Mouse (Mus musculus) cerebellum, adult (tissue): Measurements from ENCODE around the gene Fem1a.

Source experiments
- ATAC-seq: cut with Nextera tagmentation; 2 replicates; pipeline ENCODE4 v1.9.2; 2017; ENCODE audit warnings: mild to moderate bottlenecking, moderate library complexity, mixed read lengths; ENCODE audit not compliant: insufficient number of reproducible peaks, low FRiP score, low TSS enrichment

Gene Fem1a

DNA sequence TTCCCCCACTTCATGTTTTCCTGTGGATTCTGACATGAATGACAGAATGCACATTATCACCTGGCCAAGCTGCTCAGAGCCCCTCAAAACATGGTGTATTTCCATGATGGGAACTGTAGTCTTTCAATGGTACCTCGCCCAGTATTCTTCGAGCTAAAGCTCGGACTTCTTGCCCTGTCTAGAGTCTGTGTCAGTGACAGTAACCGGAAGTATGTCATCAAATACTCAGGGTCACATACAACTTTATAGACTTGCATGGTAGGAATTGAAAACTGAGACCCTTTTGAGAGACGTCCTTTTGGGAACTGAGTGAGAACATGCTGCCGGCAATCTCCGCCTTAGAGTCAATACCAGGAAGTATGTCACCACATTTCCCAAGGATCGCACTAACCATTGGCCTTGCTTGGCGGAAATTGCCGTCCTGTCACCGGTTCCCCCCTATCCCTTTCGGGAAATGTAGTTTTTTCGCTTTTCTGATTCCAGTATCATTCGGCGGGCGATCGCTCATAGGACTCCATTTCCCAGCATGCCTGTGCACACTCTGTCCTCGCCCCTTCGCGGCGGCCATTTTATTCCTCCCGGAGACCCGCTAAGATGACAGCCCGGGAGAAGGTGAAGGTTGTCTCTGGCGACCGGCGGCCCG is at the start of gene Fem1a:
Gene Fem1a, plus strand, starts transcription at position 572 of the 643 bp plus-strand sequence.
- ATAC-seq: peak; percentile 86

DNA sequence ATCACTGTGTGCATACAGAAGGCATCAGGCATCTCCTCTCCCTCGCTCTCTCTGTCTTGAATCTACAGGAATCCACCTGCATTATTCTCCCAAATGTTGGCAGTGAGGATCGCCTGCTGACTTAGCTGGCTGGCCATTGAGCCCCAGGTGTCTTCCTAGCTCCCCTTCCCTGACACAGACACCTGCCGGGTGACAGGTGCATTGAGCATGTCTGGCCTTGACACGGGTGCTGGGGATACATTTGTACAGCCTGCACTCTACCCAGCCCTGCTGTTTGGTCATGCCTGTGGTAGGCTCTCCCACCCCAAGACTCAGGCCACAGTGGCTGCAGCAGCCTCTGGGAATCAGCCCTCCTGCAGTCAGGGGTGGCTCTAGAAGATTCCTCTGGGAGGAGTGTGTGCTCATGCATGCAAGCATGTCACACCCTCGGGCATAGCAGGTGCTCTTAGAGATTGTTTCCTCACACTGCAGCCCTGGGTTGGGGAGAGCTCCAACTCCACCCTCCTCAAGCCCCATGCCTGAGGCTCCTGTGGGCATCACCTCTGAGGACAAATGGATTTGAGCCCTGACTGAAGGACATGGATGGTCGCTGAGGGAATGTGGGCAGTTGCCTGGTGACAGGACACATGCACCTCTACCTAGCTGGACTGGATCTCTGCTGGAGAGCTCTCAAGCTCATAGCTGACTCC is 49.5 kb upstream of the Fem1a start:
- ATAC-seq: no peak

DNA sequence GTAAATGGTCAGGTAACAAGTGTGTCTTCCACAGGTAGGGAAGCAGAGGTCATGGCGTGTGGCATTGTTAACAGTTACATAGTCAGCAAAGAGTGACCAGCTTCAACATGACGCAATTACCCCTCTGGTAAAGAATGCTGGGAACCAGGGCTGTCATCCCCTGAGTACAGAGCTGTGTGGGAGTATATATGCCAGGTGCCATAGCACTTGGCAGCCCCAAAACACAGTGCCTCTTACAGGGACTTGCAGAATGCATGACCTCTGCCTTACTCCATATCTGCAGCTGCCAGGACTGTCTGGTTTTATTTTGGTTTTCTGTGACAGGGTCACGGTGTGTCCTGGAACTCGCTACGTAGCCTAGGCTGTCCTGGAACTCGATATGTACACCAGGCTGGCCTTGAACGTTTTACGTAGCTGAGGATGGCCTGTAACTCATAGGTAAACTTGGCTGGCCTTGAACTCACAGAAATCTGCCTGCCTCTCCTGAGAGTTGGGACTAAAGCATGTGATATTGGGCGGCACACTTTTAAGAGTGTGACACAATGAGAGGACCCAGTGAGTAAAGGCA is 48.6 kb upstream of the Fem1a start:
- no peak for ATAC-seq

DNA sequence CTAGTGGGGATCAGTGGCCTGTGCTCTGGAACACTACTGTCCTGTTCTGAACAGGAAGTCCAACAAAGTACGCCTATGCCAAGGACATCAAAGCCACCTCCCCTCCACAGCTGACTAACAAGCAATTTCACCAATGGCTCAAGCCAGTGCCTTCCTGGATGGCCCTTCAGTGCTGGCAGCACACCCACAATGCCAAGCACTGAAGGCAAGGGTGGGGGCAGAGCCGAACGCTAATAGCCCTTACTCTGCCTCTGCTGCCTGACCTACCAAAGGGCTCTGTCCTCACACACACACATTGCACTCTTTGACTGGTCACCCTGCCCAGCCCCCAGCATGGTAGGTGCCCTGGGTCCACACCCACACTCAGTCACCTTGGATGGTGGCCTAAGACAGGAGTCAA is 47.8 kb upstream of the Fem1a start:
- no peak for ATAC-seq

DNA sequence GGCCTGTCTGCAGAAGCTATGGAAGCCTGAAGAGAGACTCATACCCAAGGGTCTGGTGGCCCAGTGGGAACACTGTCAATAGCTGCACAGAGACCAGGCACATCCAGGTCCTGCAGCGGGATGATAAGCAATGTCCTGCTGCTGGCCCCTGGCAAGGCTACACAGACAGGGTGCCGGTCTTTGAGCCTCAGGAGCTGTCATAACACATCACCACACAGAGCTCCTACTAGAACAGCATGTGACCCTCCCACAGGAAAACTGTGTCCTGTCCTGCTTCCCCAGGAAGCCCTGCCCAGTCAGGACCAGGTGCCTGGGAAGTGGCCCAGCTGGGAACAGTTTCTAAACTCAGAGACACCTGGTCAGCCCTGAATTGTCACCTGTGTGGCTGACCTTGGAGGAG is 45.5 kb upstream of the Fem1a start:
- no peak for ATAC-seq

DNA sequence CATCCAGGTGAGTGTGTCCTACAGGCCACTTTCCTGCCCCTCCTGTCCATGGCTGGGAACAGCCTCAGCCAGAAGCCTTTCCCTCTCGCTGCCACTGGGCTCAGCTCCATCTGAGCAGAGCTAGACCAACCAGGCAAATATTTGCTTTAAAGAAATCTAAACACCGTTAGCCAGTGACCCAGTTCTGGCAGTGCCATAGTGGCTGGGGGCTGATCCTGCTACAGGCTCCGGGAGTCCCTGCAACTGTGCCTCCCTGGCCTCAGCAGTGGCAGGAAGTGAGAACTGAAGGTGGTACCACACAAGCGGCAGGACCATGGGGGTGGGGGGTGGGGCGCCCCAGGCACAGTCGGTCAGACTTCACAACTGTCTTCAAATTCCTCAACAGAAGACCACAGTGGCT is 43.9 kb upstream of the Fem1a start:
- no peak for ATAC-seq

DNA sequence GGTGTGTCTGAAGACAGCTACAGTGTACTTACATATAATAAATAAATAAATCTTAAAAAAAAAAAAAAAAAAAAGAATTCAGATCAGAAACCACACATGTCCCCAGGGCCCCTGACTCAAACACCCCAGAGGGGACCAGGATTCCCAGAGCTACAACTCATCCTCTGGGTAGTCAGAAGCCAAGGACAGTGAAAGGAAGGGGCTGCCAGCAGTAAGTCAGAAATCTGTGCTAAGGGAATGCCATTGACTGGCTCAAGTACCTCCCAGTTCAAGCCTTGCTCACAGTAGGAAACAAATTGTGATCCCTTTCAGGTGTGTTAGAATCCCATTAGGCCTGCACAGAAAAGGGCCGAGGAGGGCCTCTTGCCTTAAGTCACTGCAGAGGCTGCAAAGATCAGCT is 42.4 kb upstream of the Fem1a start:
- no peak for ATAC-seq

DNA sequence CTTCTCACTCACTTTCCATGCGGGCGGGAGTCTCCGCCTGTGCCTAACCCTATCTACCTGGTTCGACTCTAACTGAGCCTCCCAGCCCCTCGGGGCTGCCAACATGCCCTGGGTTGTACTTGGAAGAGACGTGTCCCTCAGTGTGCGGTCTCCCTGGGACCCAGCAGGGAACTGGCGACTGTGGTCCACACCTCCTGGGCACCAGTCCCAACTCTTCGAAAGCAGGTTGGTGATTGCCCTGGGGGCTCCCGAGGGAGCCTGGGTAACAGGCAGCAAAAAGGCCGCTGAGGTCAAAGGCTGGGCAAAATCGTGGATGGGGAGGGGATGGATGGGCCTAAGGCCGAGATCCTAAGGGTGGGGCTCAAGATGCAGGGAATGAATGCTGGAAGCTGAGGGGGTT is 38.9 kb upstream of the Fem1a start:
- no peak for ATAC-seq

DNA sequence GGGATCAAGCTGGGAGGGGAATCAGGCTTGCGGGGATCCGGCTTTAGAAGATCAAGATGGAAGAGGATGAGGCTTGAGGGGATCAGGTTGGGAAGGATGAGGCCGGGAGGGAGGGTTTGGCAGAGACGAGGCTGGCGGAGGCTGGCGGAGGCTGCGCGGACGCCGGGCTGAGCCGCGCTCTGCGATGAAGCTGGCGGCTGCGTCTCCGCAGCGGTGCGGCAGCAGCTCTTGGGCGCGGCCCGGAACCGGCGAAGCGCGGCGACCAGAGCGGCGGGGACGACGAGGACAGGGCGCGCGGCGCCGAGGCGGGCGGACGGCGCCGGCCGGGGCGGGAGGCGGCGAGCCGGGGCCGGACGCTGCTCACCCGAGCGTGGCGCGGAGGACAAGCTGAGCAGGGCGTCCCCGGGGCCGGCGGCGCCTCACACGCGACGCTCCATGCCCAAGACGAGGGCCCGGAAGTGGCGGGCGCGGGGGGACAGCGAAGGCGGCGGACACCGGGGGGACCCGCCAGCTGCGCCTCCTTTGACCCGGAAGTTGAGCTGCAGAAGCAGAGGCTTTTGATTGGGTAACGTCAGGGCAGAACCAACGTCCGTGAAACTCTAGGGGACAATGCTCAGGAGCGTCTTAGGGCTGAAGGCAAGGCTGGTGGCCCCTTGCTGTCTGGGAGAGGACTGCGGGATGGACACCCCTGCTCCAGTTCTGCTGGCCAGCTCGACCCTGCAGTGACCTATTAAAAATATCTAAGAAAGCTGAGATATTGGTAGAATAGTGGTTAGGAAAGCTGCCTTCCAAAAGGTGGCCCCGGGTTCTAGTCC is 38.0 kb upstream of the Fem1a start, which contains the start of gene Dpp9:
Gene Dpp9, minus strand, starts transcription at position 529 of the 815 bp plus-strand sequence.
- peak; percentile 98 for ATAC-seq

DNA sequence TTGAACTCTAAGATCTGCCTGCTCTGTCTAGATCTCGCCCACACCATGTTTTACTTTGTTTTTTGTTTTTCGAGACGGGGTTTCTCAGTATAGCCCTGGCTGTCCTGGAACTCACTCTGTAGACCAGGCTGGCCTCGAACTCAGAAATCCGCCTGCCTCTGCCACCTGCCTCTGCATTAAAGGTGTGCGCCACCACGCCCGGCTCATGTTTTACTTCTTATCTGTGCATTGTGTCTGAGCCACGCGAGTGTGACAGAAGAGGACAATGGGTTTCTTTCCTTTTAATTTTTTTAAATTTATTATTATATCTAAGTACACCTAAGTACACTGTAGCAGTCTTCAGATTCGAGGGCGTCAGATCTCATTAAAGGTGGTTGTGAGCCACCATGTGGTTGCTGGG is 37.4 kb upstream of the Fem1a start:
- no peak for ATAC-seq

DNA sequence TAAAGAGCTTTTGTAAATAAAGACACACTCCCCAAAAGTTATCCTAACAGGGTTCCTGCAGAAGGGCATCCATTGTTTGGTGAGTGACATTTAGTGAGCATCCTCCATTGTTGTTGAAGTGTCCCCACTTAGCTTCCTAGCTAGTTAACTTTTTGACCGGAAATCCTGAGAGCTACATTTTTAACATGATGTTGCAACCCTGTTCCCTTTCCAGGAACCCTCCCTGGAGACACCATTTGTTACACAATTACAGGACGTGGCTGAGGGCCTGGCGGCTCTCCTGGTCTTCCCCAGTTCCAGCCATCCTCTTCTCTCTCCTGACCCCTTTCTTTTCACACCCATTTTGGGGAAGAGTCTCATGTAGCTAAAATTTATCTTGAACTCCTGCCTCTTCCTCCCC is 36.8 kb upstream of the Fem1a start:
- no peak for ATAC-seq

DNA sequence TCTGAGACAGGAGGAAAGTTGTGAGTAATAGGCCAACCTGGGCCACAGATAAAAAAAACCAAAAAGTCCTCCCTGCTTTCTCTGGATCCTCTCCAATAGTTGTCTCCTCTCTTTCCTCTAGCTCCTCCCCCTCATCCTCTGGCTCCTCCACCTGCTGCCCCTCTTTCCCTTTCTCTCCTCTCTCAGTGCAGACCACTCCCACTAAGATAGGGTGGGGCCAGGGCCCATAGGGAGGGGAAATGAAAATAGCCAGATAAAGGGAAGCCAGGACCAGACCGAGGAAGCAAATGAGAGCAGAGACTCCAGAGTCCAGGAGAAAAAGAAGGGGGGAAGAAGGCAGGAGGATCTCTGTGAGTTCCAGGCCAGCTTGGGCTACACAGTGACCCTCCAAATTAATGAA is 31.7 kb upstream of the Fem1a start:
- no peak for ATAC-seq

DNA sequence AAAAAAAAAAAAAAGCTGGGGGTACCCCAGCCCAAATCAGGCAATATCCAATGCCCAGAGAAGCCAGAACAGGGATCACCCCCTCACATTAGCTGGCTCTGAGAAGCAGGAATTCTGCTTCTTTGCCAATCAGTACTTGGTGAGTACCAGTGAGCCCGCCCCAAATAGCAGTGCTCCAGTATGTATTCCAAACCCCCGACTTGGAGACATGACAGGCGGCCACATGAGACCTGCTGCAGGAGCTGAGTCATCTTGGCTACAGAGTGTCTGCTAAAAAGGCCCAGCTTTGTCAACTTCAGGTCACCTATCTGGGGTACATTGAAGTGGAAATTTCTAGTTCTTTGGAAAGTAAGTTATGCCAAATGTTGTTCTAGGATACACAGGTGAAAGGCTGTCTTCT is 30.0 kb upstream of the Fem1a start:
- no peak for ATAC-seq

DNA sequence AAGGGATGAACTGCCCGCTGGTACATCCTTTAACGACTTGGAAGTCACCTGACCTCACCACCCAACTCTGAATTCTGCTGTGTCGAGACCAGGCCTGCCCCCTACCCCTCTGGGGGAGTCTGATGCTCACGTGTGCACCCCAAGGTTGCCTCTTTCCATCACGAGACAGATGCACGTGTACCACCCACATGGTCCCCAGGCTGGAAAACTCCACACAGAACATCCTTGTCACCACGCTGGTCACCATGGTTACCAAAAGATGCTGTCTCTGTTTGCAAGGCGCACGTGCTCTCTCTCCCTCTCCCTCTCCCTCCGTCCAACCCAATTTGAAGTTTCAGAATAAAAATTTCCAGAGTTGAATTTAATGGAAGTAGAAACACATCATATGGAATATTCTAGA is 26.7 kb upstream of the Fem1a start:
- ATAC-seq: no peak

DNA sequence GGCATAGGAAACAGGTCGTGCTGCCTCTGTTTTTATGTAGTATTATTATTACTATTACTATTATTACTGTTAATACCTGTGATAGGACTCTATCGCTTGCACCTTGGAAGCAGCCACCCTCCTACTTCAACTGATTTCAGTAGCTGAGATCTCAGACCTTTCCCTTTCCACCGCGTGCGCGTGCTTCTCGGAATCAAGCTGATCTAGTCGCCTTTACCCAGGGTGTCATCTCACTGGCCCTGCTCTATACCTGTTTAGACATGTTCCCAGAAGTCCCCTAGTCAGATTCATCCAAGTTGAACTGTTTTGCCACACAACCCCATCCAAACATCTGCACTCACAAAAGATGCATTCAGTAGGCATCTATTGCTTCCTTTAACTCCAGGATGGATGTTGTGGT is 23.2 kb upstream of the Fem1a start:
- no peak for ATAC-seq

DNA sequence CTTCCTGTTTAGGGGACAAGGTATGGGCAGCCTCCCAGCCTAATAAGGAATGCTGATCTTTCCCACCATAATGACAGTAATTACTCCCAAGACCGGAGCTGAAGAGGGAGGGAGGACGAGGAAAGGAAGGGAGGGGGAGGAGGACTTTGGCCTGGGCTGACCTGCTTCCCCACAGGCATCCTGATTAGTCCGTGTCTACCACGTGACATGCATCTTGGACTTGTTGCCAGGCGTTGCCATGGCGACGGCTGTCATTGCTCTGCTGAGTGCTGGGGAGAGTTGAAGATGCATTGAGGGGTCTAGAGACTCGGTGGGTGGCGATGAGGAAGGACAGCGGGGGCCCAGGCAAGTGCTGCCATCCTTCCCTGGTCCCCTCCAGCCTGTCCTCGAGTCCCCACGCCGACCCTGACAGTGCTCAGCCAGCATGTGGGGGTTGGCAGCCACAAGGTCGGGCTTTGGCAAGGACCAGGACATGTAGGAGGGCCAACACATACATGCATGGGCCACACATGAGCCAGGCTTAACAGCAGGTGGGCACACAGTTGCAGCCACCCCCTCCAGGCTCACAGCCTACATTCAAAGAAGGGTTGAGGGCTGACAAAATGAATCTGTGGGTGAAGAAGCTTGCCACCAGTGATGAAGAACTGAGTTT is 22.7 kb upstream of the Fem1a start:
- ATAC-seq: peak; percentile 87

DNA sequence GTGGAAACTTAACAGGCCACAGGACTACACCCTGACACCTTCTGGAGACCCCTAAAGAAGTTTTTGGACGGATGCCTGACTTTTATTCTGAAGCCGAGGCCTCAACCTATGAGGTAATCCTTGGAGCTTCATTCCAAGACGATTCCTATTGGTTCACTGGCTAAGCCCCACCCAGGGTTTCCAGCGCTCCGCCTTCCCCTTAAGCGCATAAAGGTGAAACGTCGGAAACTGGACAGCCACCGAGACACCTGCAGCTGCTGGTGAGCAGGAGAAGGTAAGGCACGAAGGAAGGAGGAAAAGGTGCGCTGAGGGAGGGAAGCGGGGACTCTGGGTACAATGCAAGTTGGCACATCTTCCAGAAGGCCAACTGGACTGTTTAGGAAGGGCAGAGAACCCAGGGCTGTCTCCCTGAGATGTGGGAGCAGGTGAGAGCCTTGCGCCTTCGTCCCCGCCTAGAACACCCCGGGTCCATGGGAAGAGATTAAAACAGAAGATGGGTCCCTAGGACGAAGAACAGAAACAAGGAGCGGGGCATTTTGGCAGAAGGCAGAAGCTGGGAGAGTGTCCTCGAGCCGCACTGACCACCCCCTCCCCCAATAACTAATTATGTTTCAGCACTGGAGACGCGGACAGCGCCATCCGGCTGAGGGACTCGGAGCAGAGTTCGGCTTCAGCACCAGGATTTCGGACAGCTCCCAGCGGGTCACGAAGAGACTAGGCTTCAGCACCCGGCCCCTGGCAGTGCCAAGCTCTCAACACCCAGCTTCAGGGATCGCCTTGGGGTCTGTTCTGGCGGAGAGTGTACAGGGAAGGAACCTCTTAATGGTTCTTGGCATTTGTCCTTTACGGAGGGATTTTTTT is 14.8 kb upstream of the Fem1a start:
- ATAC-seq: peak; percentile 96

DNA sequence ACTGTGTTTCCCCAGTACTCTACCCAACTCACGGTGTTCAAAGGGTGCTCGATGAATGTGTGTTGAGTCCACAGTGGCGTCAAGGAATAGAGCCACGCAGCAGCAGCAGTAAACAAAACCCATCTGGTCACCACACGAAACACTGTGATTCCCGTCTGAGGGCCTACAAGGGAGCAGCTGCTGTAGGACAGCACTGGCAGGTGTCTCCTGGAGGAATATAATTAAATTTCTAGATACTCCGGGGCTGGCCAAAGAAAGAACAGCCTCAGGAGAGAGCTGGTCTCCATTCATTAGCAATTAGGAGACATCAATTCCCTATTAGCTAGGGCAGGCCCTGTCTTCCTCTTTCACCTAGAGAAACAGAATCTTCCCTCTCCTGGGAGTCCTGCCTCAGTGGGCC is 11.0 kb upstream of the Fem1a start:
- no peak for ATAC-seq

DNA sequence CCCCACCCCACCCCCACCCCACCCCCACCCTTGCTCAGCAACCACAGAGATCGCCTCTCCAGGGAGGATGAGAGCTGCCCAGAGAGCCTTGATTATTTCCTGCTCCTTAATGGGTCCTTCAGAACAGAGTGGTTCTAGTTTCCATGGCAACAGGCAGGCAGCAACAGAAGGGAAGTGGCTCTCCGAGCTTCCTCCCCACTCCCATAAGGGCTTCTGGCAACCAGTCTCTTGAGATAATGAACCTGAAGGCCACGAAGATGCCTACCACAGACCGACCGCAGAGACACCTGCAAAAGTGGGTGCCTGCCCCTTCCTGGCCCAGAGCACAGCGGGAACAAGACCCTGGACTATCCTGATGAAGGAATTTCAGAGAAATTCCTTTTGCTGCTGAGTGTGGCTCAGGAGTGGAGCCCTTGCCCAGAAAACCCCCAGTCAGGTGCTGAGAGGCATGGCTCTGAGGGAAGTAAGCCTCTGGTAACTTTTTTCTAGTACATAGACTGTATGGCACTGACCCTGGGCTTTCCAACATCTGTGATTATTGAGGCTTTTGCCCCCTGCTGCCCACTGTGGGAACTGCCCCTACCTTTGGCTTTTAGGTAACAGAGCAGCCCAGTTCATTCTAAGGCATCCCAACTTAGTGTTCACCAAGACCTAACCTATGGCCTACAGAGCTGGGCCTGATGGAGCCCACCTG is 5.3 kb upstream of the Fem1a start:
- ATAC-seq: no peak
